Mouse (Mus musculus): ENCODE results near the gene Gm21988.

The Gm21988 gene

DNA sequence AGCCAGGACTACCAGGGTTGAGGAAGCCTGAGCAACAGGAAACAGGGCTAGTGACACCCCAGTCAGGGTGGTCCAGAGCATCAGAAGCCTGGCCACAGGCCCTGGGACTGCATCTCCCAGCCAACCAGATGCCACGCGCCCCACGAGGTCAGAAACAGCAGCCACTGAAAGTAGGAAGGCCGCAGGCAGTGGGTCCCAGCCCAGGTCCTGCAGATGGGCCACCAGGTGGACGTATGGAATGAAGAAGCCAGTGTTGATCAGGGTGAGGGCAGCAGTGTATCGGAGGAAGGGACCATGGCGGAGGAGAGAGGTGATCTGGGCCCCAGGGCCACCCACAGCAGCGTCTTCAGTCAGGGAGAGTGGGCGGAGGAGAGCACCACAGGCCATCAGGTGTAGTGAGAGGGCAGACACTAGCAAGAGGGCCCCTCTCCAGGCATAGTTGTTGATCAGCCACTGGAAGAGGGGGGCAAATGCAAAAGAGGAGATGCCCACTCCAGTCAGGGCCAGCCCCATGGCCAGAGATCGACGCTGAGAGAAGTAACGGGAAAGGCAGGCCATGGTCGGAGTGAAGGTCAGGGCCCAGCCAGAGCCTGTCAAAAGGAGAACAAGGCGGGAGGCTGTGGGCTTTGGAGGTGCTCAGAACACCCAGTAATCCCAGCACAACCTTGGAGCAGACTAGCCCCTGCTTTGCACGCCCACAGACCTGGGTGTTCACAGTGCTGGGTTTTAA, 20.7 kb downstream of the Gm21988 start:
- intact Hi-C loops (cut with DNase I): loop anchor here (10.0 kb wide), 1 partner anchor 284 kb away; the partner anchor contains the start of gene Ybx2

DNA sequence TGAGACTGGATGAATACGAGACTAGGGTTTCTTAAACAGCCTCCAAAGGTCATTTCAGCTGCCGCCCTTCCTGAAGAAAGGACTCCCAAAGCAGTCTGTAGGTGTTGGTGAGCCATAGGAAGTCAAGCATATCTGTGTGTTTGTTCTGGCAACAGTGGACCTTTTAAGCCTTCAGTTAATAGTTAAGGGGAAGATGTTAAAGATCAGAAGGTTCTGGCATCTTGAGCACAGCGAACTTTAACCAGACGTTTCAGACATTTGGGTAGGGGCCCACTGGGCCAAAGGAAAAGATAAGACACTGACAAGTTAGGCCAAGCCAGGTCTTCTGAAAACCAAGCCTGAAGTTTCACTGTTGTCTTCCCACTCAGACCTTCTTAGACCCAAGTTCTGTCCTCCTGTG, 21.6 kb downstream of the Gm21988 start:
- intact Hi-C loops (cut with DNase I): loop anchor here (10.0 kb wide), 1 partner anchor 283 kb away; the partner anchor contains the start of gene Ybx2

DNA sequence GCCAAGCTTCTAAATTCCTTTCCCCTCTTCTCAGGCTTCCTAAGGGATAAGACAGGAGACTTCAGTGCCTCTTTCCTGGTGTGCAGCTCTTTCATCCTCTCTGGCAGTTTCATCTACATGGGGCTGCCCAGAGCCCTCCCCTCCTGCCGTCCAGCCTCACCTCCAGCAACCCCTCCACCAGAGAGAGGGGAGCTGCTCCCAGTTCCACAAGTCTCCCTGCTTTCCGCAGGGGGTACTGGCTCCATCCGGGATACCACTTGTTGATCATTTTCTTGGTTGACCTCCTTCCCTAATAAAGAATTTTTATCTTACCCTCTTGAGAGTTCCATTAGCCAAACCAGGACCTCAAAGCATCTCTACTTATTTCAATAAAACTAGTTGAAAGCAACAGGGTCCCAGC, 23.5 kb downstream of the Gm21988 start:
- intact Hi-C loops (cut with DNase I): loop anchor here (10.0 kb wide), 1 partner anchor 281 kb away; the partner anchor contains the start of gene Ybx2

DNA sequence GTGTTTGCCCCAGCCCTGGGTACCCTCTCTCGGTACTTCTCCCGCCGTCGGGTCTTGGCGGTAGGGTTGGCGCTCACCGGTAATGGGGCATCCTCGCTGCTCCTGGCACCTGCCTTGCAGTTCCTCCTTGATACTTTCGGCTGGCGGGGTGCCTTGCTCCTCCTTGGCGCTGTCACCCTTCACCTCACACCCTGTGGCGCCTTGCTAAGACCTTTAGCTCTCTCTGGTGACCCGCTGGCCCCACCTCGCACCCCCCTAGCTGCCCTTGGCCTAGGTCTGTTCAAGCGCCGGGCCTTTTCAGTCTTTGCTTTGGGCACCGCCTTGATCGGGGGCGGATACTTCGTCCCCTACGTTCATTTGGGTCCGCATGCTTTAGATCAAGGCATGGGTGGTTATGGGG, 24.3 kb downstream of the Gm21988 start:
- intact Hi-C loops (cut with DNase I): loop anchor here (10.0 kb wide), 1 partner anchor 280 kb away; the partner anchor contains the start of gene Ybx2

DNA sequence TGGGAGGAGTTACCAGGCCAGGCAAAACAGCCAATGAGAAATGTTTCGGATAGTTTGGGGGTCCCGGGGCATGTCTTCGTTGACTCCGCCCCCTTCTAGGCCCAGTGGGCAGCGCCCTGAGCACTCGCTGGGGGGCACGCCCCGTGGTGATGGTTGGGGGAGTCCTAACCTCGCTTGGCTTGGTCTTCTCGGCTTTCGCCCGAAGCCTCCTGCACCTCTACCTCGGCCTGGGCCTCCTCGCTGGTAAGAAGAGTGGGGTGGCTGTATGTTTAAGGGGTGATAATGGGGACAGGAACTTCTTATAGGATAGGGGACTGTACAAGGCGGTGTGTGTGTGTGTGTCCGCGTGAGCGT, 24.8 kb downstream of the Gm21988 start:
- intact Hi-C loops (cut with DNase I): loop anchor here (5.0 to 10.0 kb wide), 2 partner anchors 38 to 280 kb away; partner anchors contain the start of gene Ybx2

DNA sequence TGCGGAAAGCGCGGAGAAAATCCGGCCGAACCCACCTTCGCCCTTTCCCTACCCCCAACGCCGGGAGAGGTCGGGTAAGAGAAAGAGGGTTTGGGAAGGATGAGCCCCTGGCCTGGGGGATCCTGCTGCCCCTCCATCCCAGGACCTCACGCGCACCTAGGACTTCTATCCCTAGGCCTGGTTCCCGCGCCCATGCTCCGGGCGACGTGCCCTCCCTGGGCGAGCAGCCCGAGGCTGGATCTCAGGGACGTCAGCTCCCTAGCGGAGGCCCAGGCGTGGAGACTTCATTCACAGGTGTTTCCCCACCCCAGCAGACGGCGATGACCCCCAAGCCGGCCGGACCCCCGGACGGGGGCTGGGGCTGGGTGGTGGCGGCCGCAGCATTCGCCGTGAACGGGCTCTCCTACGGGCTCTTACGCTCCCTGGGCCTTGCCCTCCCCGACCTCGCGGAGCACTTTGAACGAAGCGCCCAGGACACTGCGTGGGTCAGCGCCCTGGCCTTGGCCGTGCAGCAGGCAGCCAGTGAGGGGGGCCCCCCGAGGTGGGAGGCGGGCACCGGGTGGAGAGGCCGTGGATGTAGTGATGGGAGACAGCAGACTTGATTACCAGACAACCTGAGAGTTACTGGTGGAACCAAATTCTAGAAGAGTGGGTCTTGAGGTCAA, 25.3 kb downstream of the Gm21988 start:
- intact Hi-C loops (cut with DNase I): loop anchor here (5.0 to 10.0 kb wide), 2 partner anchors 37 to 280 kb away; partner anchors contain the start of gene Ybx2

DNA sequence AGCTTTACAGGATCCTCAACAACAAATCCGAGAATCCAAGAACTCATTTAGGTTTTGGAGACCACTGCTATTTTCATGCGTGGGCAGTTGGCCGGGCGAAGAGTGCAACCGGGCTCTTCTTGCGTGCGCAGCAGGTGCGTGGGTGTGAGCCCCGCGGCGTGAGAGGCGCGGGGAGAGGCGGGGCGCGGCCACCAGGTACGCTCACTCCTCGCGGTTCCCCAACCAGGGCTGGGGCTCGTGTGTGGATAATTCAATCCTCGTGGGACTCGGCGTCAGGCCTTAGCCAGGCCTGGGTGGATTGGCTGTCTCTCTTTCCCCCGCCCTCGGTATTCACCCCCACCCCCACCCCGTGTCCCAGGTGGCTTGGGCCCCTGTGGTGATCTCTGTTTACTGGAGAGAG, 25.9 kb downstream of the Gm21988 start:
- intact Hi-C loops (cut with DNase I): loop anchor here (2.0 to 10.0 kb wide), 3 partner anchors 36 to 279 kb away; partner anchors contain the start of genes Asgr1 and Ybx2

DNA sequence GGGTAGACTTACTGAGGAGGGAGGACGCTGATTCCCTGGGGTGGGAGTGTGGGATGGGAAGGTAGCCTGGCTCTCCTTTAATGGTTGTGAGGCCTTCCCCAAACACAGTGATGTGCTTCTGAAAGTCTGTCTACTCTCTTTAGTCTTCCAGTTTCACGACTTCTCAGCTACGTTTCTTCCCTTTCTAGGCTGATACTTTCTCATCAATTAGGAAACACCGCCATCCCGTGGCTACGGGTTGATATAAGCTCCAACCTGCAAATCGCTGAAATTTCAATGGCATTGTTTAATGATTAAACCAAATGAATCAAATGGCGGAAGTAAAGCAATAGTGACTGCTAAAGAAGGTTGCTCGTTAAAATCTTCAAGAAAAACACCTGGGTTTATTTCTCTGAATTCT, 26.7 kb downstream of the Gm21988 start:
- intact Hi-C loops (cut with DNase I): loop anchor here (2.0 to 10.0 kb wide), 3 partner anchors 36 to 278 kb away; partner anchors contain the start of genes Asgr1 and Ybx2

DNA sequence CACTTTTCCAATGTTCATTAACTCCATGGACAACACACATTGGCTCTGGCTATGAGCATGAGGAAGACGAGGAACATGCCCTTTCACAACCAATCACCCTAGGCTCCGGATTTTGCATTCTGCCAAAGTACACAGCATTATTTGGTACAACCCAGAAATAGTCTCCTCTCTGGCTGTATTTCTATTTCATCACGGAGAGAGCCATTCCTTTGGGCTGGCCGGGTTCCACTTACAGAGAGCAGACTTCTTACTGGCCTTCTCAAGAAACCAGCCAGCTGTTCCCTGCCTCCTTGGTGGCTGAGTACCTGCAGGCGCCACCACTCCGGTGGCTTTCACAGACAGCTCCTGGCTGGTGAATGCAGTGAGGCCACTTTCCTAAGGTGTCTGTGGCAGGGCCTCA, 27.2 kb downstream of the Gm21988 start, which contains the start of gene Slc16a11:
Gene Slc16a11, plus strand, starts transcription at position 330 of the 400 bp plus-strand sequence.
- intact Hi-C loops (cut with DNase I): loop anchor here (2.0 to 10.0 kb wide), 3 partner anchors 35 to 278 kb away; partner anchors contain the start of genes Asgr1 and Ybx2

DNA sequence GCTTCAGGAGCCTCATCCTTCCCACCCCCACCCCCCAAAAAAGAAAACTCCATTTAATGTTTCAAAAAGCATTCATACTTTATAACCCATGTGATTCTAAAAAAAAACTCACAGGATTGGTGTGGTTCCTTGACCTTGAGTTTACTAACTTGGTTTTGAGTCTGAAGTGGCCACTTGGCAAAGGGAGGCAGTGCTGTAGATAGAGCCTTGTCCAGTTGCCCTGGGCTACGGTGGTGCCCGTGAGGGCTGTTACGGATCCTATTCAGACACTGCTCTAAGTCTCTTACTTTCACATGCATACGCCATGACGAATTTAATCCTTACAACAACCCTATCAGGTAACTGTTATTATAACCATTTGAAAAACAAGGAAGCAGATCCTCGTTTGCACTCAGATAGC, 27.7 kb downstream of the Gm21988 start:
- intact Hi-C loops (cut with DNase I): loop anchor here (2.0 to 10.0 kb wide), 3 partner anchors 35 to 277 kb away; partner anchors contain the start of genes Asgr1 and Ybx2

DNA sequence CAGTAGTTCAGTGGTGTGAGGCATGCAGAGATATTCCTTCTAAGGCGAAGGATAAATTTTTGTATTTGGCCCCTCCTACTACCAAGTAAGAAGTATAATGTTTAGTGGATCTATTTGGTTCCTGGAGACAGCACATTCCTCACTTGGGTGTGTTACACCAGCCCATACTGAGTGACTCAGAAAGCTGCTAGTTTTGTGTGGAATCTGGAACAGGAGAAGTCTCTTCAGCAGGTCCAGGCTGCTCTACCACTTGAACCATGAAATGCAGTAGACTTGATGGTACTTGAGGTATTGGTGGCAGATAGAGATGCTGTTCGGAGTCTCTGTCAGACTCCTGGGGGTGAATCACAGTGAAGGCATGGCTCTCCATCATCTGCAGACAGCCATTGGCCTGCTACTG, 28.9 kb downstream of the Gm21988 start:
- intact Hi-C loops (cut with DNase I): loop anchor here (5.0 to 10.0 kb wide), 2 partner anchors 33 to 276 kb away; partner anchors contain the start of gene Ybx2

DNA sequence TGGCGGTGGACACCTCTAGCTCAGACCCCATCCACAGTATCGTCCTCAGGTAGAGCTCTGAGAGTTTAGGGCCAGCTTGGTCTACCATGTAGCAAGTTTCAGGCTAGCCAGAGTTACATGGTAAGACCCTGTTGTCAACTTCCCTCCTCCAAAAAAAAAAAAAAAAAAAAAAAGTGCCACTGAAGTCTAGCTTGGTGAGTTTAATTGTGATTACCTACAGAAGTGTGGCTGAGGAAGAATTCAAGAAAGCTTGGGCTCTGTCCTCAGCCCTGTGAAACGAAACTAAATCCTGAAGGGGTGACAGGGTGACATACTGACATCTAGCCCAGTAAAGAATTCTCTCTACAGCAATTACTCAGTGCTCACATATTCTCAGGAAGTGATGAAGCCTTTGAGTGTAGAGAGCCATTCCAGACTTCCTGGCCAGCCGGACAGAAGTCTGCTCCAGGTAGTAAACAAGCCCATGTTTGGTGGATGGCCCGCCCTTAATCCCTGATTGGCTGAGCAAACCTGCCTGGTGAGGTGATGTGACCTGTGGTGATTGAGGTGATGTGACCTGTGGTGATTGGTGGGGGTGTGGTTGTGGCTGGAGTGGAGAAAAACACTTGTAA, 30.7 kb downstream of the Gm21988 start:
- intact Hi-C loops (cut with DNase I): no loop called here

DNA sequence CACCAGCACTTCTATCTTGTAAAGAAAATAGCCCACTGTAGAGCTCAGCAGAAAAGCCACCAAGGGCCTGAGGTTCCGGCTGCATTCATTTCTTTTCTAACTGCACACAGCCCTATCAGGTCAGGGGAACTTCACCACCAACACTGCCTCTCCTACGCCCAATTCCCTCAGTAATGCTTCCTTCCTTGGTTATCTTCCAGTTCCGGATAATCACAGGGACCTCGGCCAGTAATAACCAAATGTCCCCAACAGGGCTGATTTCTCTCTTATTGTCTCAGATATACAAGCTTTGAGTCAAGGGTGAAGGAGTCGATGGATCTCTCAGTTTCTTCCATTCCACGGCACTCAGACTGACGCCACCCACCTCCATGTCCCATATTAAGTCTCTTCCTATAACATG, 32.3 kb downstream of the Gm21988 start:
- intact Hi-C loops (cut with DNase I): no loop called here

DNA sequence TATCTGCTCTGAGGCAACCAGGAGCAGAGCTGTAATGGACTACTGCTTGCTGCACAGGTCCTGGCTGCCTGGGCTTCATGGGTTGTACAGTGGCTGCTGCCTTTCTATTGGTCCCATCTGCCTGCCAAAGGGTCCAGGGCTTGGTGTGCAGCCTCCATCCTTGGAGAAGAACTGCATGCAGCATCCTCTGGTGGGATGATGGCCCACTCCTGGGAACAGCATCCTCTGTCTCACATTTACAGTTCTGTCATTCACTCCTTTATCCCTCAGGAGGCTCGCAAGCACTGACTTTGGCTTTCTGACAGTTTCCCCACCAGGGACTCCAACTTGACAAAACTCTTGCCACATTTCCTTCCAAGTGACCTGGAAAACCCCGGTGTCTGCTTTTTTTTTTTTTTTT, 32.8 kb downstream of the Gm21988 start:
- intact Hi-C loops (cut with DNase I): no loop called here

DNA sequence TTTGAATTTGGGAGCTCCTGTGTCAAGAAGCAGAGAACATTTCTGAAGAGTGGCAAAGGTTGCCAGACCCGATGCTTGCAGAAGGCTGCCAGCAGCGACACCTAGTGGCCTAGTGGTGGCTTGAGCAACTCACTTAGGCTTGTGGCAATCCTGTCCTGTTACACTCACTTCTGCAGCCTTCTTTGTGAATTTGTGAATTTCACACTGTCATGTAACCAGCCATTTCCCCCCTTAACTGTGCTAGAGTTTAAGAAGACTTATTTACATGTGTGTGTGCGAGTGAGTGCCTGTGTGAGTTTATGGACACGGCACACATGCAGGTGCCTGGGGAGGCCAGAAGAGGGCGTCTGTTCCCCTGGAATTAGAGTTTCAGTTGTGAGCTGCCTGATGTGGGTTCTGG, 37.9 kb downstream of the Gm21988 start:
- intact Hi-C loops (cut with DNase I): loop anchor here (2.0 to 5.0 kb wide), 2 partner anchors 127 to 144 kb away; no protein-coding TSS in a partner anchor

DNA sequence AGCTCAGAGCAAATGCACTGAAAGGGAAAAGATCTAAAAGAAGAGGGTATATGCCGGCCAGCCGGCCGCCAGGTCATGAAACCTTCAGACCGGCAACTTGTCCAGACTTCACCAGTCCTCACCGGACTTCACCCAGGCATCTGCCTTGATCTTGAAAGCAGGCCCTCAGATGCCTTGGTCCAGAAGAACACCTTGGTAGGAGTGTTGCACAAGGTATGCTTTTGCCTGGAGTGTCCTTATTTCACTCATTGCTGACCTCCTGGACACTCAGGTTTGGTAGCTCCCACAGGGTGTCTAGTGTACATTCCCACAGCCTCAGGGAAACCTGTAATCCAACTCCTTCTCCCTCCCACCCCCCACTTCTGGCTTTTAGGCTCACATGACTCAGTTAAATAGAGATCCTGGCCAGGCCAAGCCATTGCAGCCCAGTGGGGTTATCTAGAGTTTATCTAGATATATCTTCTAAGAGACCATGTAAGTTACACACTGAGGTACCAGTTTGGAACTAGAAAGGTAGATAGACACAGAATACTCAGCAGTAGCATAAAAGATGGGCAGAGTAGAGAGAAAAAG, 39.5 kb downstream of the Gm21988 start:
- intact Hi-C loops (cut with DNase I): loop anchor here (2.0 to 5.0 kb wide), 2 partner anchors 125 to 143 kb away; no protein-coding TSS in a partner anchor

DNA sequence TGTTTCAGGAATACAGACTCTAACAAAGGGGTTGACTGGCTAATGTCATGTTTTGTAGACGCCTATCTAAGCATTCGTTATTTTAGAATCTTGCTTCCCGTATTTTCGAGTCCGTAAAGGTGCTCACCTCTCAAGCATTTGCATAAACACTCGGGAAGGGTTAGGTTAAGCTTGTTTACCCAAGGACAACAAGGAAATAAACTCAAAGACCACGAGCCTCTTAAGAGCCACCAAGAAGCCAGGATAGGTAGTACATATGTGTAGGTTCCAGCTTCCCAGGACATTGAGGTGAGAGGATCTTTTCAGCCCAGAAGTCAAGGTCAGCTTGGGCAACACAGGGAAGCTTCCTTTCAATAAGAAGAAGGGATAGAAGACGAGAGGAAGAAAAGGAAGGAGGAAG, 40.5 kb downstream of the Gm21988 start:
- intact Hi-C loops (cut with DNase I): no loop called here

DNA sequence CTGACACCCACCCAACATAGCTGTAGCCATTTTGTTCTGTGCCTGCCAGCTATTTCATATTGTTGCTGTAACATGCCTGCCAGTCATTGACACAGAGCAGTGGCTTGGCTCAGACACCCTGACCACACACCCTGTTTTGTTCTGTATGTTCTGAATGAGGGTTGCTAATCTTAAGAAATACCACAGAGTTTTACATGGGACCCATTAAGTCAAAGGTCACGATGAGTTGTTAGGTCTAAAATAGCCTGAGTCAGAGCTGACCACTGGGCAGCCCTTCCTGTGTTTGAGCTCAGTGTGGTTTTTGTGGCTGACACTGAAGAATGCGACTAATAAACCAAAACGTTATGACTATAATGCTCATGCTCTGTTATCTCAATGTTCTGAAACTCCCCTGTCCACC, 41.3 kb downstream of the Gm21988 start:
- intact Hi-C loops (cut with DNase I): no loop called here

DNA sequence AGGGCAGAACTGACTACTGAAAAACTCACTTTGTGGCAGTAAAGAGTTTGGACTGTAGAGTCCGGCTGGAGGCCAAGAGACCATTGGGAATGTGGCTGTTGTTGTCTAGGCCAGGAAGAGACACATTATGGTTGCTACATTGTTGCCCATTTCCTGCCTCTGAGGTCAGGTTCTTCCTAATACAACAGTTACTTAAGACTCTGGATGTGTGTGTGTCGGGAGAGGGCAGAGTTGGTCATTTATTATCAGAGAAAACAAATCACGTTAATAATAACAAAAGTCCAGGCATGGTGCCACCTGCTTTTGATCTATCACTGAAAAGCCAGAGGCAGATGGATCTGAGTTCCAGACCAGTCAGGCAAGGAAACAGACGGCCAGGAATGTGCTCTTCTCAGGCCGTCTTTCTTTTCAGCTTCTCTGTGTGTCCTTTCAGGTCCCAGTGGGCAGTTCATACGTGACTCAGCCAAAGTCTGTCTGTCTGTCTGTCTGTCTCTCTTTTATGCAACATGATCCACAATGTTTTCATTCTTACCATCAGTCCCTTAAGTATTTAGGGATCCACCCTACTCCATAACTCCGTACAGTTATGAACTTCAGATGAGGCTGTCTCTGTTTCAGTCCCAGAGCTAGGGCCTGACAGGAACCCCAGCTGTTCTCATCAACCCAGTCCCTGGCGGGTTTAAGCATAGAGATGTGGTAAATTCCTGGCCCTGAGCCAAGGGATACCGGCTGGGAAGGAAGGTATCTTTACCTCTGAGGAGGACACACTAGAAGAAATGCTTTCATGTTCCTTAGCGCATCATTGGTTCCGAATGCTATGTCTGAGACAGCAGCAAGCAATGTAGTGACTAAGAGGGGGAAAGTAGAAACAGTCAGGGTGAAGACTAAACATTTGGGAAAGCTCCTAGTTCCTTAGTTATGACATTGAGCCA, 46.0 kb downstream of the Gm21988 start:
- intact Hi-C loops (cut with DNase I): no loop called here

DNA sequence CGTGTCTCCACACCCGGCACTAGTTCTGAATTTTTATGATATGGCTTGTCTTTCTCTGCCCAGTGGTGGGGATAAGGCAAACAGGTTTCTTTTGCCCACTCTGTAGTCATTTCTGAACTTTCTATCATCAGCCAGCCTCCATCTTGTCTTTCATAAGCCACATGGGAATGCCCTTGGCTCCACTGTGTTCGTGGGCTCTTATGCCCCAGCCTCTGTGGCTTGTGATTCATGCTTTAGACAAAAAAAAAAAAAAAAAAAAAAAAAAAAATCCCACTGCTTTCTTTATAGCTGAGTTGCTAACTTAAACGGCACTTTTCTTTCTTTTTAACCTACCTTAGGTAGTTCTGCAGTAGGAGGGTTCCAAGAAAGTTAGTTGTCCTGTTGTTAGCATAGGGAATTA, 47.5 kb downstream of the Gm21988 start:
- intact Hi-C loops (cut with DNase I): no loop called here
